Mouse (Mus musculus) midbrain, embryonic 13.5 days (tissue): ENCODE results near the gene Ift22. TPM values are rescaled to one million over a fixed set of nuclear protein-coding genes. Genes with fewer than 3 reads are reported as not detected.
A peak's percentile ranks its signal among the peaks of the same experiment; 100 is the strongest.

Source experiments
- ATAC-seq: fragments of 200-750 bp; cut with Nextera tagmentation; 2 replicates; pipeline ENCODE4 v1.8.0; 2017; ENCODE audit warnings: mild to moderate bottlenecking, moderate TSS enrichment, moderate library complexity
- H3K27ac ChIP-seq: fragments of 300-500 bp; sonication (generic); 2 replicates; pipeline ENCODE4 v1.5.1; 2015; ENCODE audit warnings: inconsistent platforms, mild to moderate bottlenecking, moderate library complexity
- H3K27me3 ChIP-seq: fragments of 300-500 bp; sonication (generic); 2 replicates; pipeline ENCODE4 v1.6.1; 2015; ENCODE audit warnings: mild to moderate bottlenecking, inconsistent platforms
- H3K36me3 ChIP-seq: fragments of 300-500 bp; sonication (generic); 2 replicates; pipeline ENCODE4 v1.6.1; 2015; ENCODE audit warnings: mild to moderate bottlenecking, inconsistent platforms
- H3K4me1 ChIP-seq: fragments of 300-500 bp; sonication (generic); replicated peaks from 2 replicates; pipeline ENCODE4 v1.6.1; 2015; ENCODE audit warnings: inconsistent platforms
- H3K4me2 ChIP-seq: fragments of 300-500 bp; sonication (generic); replicated peaks from 2 replicates; pipeline ENCODE4 v1.6.1; 2015; ENCODE audit warnings: moderate library complexity, mild to moderate bottlenecking, inconsistent platforms
- H3K4me3 ChIP-seq: fragments of 300-500 bp; sonication (generic); replicated peaks from 2 replicates; pipeline ENCODE4 v1.5.1; 2015; ENCODE audit warnings: mild to moderate bottlenecking, inconsistent platforms
- H3K9ac ChIP-seq: fragments of 300-500 bp; sonication (generic); replicated peaks from 2 replicates; pipeline ENCODE4 v1.6.1; 2015; ENCODE audit warnings: mild to moderate bottlenecking, inconsistent platforms
- H3K9me3 ChIP-seq: fragments of 300-500 bp; sonication (generic); 2 replicates; pipeline ENCODE4 v1.6.1; 2016; ENCODE audit warnings: mild to moderate bottlenecking, inconsistent platforms
- WGBS: fragments of 180-500 bp; shearing (Covaris S2); methylation state at CpG from one replicate; pipeline ENCODE4 v1.1.7; 2015; 5-methylcytosine and 5-hydroxymethylcytosine counted together
- polyA plus RNA-seq: library from polyadenylated mRNA; unstranded; fragments of >200 nt; fragmentation: Nextera tagmentation; extraction: Ambion mirVana; gene quantifications from 2 replicates; pipeline ENCODE4 v1.2.1, GENCODE M21; 2015

Gene Ift22
- 119 and 125 TPM in 2 replicates for polyA plus RNA-seq

DNA sequence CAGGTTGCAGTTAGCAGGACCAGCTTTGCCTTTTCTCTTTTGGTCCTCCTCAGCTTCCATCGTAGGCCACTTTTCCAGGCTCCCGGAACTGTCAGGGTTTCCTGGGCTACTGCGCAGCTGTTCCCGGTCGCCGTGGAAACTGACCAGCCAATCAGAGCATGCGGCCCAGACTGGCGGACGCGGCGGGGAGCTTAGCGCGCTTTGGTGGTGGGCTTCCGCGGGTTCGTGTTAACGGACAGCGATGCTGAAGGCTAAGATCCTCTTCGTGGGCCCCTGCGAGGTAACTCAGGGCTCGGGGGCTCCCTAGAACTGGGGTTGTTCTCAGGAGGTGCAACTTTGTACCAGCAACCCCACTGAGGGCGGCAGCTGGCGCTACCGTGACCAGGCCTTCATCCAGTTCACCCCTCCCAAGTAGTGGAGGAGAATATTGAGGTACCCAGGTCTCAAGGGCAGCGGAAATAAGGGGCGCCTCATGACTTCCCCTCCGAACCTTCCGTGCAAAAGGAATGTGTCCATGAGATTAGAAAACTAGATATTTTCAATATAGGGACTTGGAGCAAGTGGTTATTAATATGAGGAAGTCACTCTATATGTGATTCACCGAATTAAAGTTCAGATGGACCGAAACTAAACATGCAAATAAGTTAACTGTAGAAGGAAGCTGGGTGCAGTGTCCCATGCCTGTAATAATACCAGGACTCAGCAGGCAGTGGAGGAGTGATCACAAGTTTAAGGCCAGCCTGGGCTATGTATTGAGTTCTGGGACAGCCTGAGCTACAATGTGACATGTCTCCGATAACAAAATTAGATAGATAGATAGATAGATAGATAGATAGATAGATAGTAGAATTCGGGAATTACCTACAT is at the start of gene Ift22:
Gene Ift22, plus strand, starts transcription at position 160 of the 867 bp plus-strand sequence.
- peak within 1 kb of the TSS; percentile 60 for H3K4me3 ChIP-seq
- H3K4me1 ChIP-seq = peaks cover 17% of the 10 kb centered on the region
- H3K9ac ChIP-seq = peak within 1 kb of the TSS; percentile 78
- H3K4me2 ChIP-seq = peak within 1 kb of the TSS; percentile 72
- H3K27ac ChIP-seq = 0 out of 2 replicates have a peak within 1 kb of the TSS, but pooled peaks have one; percentile 32
- WGBS = 9% methylated on average over 32 of the region's 32 CpGs
- no peaks in the 10 kb centered on the region for H3K9me3 ChIP-seq
- ATAC-seq = peak; percentile 96
- H3K27me3 ChIP-seq = no peaks in the 10 kb centered on the region
- H3K36me3 ChIP-seq = peaks cover 27% of the 10 kb centered on the region

DNA sequence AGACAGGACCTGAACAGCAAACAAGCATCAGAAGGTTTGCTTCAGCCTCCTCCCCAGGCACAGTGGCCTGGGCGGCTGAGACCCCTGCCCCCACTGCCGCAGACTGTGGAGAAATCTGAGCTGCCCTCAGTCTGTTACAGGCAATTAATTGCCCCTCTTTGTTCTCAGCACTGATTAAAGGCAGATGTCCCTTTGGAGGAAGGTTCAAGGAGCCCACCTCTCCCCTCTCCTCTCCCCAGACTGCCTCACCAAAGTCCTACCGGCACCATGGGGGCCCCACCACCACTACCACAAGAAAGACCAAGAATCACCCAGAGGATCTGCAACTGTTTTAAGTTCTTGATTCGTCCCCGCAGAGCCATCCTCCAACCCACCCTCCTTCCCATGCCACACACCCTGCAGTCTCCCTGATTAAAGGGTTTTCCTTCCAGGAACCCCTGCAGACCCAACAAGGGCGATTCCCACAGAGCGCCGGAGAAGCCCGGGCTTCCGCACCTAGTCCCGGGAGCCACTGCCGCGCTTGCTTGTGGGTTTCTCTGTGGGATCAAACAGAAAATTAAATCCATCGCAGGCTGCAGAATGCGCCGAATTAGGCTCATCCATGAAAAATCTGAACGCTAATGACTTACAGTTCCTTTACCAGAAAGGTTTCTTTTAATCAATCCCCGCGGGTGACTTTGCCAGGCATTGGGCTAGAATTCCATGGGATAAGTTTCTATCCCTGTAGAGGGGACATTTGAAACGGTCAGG is 46.6 kb upstream of the Ift22 start:
- H3K4me2 ChIP-seq = peak overlapping the region; percentile 3
- no peaks in the 10 kb centered on the region for H3K27me3 ChIP-seq
- ATAC-seq = no peak
- H3K9me3 ChIP-seq = no peaks in the 10 kb centered on the region
- 0 out of 2 replicates have a peak overlapping the region, but pooled peaks have one; percentile 4 for H3K27ac ChIP-seq
- no peak overlapping the region for H3K9ac ChIP-seq
- no peaks in the 10 kb centered on the region for H3K36me3 ChIP-seq
- H3K4me3 ChIP-seq = no peak overlapping the region
- H3K4me1 ChIP-seq = peaks cover 23% of the 10 kb centered on the region
- WGBS = 9% methylated on average over 20 of the region's 20 CpGs

DNA sequence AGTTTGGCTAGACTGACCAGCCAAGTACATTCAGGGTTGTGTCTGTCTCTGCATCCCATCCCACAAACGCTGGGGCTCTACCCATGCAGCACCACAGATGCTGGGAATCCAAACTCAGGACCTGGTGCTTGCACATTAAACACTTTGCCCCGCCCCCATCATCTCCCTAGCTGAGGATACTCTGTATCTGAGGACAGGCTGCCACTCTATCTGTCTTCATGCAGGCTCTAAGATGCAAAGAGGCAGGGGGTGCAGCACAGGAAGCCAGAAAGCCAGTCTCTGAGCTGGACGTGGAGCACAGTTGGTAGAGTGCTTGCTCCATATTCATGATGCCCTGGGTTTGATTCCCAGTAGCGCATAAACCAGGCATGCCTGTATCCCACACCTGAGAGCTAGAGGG is 45.1 kb upstream of the Ift22 start:
- Histone ChIP-seq H3K27me3 (no peaks in the 10 kb centered on the region), H3K9ac (no peak overlapping the region), H3K36me3 (no peaks in the 10 kb centered on the region), H3K4me3 (no peak overlapping the region), H3K4me1 (peaks cover 23% of the 10 kb centered on the region), H3K9me3 (no peaks in the 10 kb centered on the region), H3K27ac (no peak overlapping the region), H3K4me2 (no peak overlapping the region)
- WGBS = 53% methylated on average over 4 of the region's 4 CpGs
- ATAC-seq = no peak

DNA sequence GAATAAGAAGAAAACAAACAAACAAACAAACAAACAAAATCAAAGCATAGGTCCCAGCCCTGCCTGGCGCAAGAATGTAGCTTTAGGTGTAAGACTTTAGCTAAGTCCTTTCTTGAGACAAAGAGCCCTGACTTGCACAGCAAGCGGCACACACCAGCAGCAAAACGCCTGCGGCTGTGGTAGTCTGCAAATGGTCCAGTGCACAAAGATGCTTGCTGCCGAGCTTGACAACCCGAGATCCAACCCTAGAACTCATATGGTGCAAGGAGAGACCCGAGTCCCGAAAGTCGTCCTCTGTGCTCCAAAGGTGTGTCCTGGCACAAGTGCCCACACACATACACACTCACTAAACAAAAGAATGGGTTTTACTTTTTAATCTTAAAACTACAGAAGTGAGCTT is 44.7 kb upstream of the Ift22 start:
- no peak overlapping the region for H3K4me3 ChIP-seq
- 50% methylated on average over 9 of the region's 9 CpGs for WGBS
- no peak overlapping the region for H3K9ac ChIP-seq
- H3K4me2 ChIP-seq = no peak overlapping the region
- peaks cover 23% of the 10 kb centered on the region for H3K4me1 ChIP-seq
- no peaks in the 10 kb centered on the region for H3K27me3 ChIP-seq
- H3K27ac ChIP-seq = peak overlapping the region; percentile 14; the same call in 1 of the 2 replicates
- ATAC-seq = no peak
- no peaks in the 10 kb centered on the region for H3K9me3 ChIP-seq
- H3K36me3 ChIP-seq = no peaks in the 10 kb centered on the region

DNA sequence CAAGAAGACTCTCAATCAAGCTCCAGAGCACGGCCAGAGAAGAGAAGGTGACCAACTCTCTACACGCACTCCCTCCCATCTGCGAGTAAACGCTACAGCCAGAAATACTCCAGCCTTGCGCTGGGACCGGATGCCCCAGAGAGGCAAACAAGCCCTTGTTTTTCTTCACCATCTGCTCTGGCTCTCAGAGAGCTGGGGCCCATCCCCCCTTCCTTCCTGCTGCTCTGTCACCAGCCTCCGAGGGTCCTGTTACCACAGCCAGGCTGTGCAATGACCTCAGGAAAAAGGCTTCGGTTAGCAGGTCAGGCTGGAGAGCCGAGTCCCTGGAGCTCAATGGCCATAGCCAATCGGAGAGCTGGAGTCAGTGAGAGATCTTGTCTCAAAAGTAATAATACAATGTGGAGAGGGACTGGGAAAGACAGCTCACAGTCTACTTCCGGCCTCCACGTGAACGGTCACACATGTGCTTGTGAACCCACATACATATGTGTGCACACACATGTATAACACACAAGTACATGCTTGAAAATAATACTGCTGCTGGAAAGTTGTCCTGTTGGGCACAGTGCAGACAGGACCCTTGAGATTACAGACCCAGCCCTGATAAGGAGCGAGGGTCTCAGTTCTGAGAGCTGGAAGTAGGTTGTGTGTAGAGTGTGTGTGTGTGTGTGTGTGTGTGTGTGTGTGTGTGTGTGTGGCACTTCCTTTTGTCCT is 43.8 kb upstream of the Ift22 start:
- Histone ChIP-seq H3K9ac (no peak overlapping the region; the same call in 1 of the 2 replicates), H3K4me1 (peaks cover 23% of the 10 kb centered on the region), H3K4me3 (no peak overlapping the region), H3K27ac (peak overlapping the region; percentile 14; the same call in 1 of the 2 replicates), H3K36me3 (no peaks in the 10 kb centered on the region), H3K27me3 (no peaks in the 10 kb centered on the region), H3K9me3 (no peaks in the 10 kb centered on the region), H3K4me2 (peak overlapping the region; percentile 11; the same call in 1 of the 2 replicates)
- peak; percentile 68 for ATAC-seq
- whole genome bisulfite sequencing = 19% methylated on average over 14 of the region's 14 CpGs

DNA sequence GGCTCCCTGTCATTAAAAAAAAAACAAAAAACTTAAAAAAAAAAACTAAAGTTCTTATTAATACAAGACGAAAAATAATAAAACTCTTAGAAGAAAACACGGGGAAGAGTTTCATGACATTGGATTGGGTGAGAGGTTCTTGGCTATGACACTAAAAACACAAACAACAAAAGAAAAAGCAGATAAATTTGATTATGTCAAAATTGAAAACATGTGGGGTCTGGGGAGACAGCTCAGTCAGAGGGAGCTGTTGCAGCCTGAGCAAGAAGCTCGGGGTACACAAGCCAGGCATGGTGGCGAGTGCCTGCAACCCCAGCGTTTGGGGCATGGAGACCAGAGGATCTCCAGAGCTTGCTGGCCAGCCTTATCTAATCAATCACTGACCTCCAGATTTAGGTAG is 40.2 kb upstream of the Ift22 start:
- Histone ChIP-seq H3K4me2 (no peak overlapping the region), H3K9me3 (no peaks in the 10 kb centered on the region), H3K27ac (no peak overlapping the region), H3K36me3 (no peaks in the 10 kb centered on the region), H3K4me3 (no peak overlapping the region), H3K4me1 (peaks cover 13% of the 10 kb centered on the region), H3K9ac (no peak overlapping the region), H3K27me3 (no peaks in the 10 kb centered on the region)
- WGBS = 86% methylated on average over 5 of the region's 5 CpGs
- no peak for ATAC-seq

DNA sequence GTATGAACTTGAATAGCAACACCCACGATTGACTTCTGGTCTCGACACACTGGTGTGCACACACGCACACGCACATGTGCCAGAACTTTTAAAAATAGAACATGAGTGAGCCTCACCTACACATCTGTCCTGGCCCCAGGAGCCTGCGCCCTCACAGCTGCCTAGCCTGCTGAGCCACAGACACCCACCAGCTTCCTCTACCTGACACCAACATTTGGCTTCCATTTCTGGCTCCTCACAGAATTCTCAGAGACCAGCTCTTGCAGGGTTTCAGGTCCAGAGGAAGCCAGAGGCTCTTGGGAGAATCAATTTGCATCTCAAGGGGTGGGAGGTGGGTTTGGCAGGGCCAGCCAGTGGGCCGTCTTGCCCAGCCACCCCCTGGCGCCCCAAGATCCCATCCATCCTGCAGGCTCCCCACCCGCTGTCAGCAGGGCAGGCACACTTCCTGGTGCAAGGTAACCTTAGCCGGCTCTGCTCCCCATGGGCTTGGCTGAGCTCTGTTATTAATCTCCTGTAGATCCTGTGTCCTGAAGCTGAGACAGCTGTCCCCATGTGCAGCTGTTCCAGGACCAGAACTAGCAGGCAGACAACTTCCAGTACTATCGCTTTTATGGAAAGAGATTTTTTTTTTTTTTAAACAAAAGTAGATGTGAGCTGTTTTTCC is 38.4 kb upstream of the Ift22 start:
- H3K4me2 ChIP-seq = no peak overlapping the region
- no peaks in the 10 kb centered on the region for H3K9me3 ChIP-seq
- H3K27me3 ChIP-seq = no peaks in the 10 kb centered on the region
- no peak for ATAC-seq
- H3K27ac ChIP-seq = no peak overlapping the region
- H3K36me3 ChIP-seq = no peaks in the 10 kb centered on the region
- no peak overlapping the region for H3K4me3 ChIP-seq
- no peak overlapping the region for H3K9ac ChIP-seq
- 73% methylated on average over 10 of the region's 10 CpGs for whole genome bisulfite sequencing
- H3K4me1 ChIP-seq = no peaks in the 10 kb centered on the region

DNA sequence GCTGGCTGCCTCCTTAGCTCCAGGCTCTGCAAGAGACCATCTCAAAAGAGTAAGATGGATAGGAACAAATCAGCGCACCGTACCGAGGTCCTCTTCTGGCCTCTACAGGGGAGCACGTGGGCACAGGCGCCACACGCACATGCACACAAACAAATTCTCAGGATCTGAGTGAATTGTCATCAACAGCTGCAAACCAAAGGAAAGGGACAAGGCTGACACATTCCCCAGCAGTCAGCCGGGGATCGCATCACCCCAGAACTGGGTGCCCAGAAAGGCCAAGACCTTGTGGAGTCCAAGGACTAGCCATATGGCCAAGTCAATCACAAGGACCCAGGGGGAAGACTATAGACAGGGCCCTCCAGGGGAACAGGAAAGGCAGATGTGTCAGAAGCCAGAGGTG is 35.5 kb upstream of the Ift22 start:
- no peaks in the 10 kb centered on the region for H3K36me3 ChIP-seq
- no peak overlapping the region for H3K9ac ChIP-seq
- no peak overlapping the region for H3K4me3 ChIP-seq
- H3K4me2 ChIP-seq = no peak overlapping the region
- no peak overlapping the region for H3K27ac ChIP-seq
- no peak for ATAC-seq
- H3K27me3 ChIP-seq = no peaks in the 10 kb centered on the region
- no peaks in the 10 kb centered on the region for H3K4me1 ChIP-seq
- H3K9me3 ChIP-seq = no peaks in the 10 kb centered on the region
- WGBS = 84% methylated on average over 8 of the region's 8 CpGs

DNA sequence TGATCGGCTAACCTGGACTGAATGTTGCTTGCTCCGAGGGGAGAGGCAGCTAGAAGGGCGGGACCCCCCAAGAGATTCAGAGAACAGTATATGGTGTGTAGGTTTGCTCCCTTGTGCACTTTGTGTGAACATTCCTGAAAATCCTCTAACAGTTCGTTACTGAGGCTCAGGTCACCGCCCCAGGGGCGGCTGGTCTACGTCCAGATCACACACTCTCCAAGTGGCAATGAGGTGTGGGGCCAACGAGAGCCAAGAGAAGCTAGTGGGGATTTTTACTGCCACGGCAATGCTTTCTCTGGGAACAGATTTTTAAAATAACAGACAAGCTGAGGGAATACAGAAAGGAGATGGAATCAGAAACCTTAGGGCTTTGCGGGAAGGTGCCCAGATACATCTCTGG is 33.7 kb upstream of the Ift22 start:
- Histone ChIP-seq H3K36me3 (no peaks in the 10 kb centered on the region), H3K4me3 (no peak overlapping the region), H3K27ac (no peak overlapping the region), H3K4me1 (no peaks in the 10 kb centered on the region), H3K27me3 (no peaks in the 10 kb centered on the region), H3K9ac (no peak overlapping the region), H3K9me3 (no peaks in the 10 kb centered on the region), H3K4me2 (no peak overlapping the region)
- no peak for ATAC-seq
- WGBS = 79% methylated on average over 10 of the region's 10 CpGs

DNA sequence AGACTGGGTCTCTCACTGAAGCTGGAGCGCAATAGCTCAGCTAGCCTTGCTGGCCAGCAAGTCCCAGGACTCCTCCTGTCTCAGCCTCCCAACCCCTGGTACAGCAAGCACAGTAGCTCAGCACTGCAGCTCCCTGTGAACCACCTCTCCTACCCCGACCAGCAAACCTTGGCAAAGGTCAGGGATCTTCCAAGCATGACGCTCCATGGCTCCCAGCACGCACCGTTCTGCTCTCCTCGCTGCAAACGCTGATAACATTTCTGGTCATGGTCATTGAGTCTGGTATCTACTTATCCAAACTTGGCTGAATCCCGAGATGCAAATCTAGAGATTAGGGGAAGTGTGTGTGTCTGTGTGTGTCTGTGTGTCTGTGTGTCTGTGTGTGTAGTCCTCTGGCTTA is 27.8 kb upstream of the Ift22 start:
- ATAC-seq = no peak
- Histone ChIP-seq H3K36me3 (no peaks in the 10 kb centered on the region), H3K9ac (no peak overlapping the region), H3K27ac (no peak overlapping the region), H3K4me2 (no peak overlapping the region), H3K4me1 (peaks cover 20% of the 10 kb centered on the region), H3K27me3 (peaks cover 44% of the 10 kb centered on the region), H3K9me3 (no peaks in the 10 kb centered on the region), H3K4me3 (no peak overlapping the region)
- 87% methylated on average over 8 of the region's 8 CpGs for WGBS

DNA sequence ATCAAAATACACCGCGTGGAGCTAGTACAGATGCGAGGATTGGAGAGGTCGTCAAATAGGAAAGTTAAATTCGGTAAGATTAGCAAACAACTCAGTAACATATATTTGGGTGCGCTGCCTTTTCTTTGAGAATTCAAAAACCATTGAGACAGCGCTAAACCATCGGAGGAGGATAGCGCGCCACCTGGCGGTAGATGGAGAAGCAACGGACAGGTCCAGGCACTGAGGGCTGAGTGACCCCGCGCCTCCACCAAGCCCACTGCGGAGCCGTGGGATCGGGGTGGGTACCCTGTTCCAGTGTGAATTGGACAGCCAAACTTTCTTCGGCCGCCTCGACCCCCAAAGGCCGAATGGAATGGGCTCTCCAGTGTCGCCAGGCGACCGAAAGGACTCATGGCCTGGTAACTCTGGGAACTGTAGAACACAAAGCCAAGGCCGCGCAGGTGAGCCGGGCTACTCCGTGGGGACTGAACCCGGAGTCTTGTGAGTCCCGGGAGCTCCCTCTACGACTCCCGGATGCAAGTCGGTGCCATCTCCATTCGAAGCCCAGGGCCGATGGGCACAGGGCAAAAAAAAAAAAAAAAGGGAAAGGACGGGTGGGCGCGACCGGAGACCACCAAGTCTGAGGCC is 26.5 kb upstream of the Ift22 start:
- WGBS = 4% methylated on average over 39 of the region's 39 CpGs
- Histone ChIP-seq H3K27ac (no peak overlapping the region), H3K4me1 (peaks cover 20% of the 10 kb centered on the region), H3K27me3 (peaks cover 44% of the 10 kb centered on the region), H3K9me3 (no peaks in the 10 kb centered on the region), H3K9ac (peak overlapping the region; percentile 49; the same call in 1 of the 2 replicates), H3K4me3 (peak overlapping the region; percentile 49), H3K36me3 (no peaks in the 10 kb centered on the region), H3K4me2 (peak overlapping the region; percentile 77)
- ATAC-seq = peak; percentile 74; the same call in 1 of the 2 replicates
